Mouse (Mus musculus) activated CD4-positive, CD25-positive, alpha-beta regulatory T cell, adult 4 months (primary cell): ENCODE data around the gene Wnt3a. TPM values are rescaled to one million over a fixed set of nuclear protein-coding genes. Genes with fewer than 3 reads are reported as not detected.
"Not testable (repeated sequence)": the region's sequence is repeated elsewhere in the genome, so short reads cannot be mapped to it uniquely, and the experiment has no call there.

ENCODE experiments used
- ATAC-seq: one replicate; pipeline ENCODE4 v1.8.0; 2017
- polyA plus RNA-seq, 2 experiments: library from polyadenylated mRNA; unstranded; fragments of 100-300 nt; shearing (Covaris generic); gene quantifications; one replicate each; pipeline ENCODE4 v1.2.1; 2017

The Wnt3a gene
- polyA plus RNA-seq, 2 experiments from 2014 or later, result 0.20 TPM; not detected in 1

DNA sequence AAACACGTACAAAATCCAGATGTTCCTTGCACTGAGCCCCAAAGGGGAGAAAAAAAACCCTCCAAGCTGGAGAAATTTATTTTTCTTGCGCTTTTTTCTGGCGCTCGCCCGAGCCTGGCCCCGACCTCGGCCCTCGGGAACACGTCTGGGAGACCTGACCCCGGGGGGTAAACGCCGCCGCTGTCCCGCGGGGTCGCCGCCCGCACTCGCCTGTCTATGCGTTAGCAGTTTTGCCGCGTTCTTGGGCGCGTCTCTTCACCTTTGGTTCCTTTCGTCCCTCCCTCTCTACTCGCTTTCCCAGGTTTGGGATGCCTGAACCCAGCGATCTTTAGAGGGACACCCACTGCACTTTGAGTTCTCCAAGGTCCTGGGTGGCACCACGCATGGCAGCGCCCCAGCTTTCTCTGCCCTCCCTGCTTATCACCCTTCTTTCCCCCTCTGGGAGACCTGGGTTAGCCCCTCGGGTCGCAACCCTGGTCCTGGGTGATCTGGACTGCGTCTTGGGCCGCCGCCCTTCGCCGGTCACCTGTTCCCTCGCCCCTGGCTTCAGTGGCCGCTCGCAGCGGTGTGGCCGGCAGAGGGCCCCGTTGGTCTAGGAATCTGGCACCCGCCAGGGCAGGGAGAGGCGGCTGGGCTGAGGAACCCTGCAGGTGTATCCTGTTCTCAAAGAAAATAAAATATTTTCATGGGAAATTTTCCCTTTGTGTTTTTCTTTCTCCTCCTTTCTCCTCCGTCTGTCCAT, 17.0 kb upstream of the Wnt3a start:
- ATAC-seq, result no peak

- no peak for ATAC-seq
Observed at GRCm38 (mm10) chr11:59306461-59307421, 16.2 kb upstream of the Wnt3a start, which contains the start of gene Wnt9a. TSS of gene Wnt9a (plus strand) at chr11:59306928.

- ATAC-seq, result no peak
Observed at GRCm38 (mm10) chr11:59305821-59306215, 15.3 kb upstream of the Wnt3a start.

DNA sequence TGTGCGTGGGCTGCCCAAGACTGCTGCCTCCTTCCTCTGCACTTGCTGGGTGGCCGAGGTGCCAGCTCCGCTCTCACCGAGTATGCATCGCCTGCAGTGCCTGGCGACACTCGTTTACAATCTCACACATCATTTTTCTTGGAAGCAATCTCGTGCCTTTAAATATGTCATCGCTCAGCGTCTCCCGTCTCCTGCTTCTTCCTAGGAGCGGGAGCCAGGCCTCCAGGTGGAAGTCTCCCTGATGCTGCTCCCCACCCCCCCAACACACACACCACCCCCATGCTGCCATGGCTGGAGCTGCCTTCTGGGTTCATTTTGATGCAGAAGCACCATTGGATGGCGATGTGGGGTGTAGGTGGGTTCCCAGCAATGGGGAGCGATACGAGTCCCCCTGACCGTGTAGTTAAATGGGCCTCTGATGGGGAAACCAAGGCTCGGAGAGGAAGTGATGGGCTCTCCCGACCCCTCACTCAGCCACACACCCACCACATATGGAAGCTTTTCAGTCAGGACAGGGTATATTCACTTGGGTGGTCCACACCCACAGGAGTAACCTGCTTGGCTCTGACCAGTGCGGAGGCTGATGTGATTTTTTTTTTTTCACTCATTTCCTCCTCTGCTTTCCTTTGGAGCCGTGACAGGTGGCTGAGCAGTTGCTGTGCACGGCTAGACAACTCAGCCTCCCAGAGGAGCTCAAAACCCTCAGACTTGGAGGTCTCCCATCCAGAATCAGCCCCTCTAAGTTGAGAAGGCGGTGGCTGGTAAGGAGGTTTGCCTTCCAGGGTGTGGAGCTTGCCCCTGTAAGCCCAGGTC, 14.7 kb upstream of the Wnt3a start:
- no peak for ATAC-seq

GRCm38 (mm10) chr11:59302700-59303569, 12.4 kb upstream of the Wnt3a start:
- ATAC-seq, result no peak

- ATAC-seq, result not testable (repeated sequence)
Observed at GRCm38 (mm10) chr11:59301053-59301452, 10.5 kb upstream of the Wnt3a start.

GRCm38 (mm10) chr11:59300185-59300584, 9.6 kb upstream of the Wnt3a start:
- no peak for ATAC-seq

DNA sequence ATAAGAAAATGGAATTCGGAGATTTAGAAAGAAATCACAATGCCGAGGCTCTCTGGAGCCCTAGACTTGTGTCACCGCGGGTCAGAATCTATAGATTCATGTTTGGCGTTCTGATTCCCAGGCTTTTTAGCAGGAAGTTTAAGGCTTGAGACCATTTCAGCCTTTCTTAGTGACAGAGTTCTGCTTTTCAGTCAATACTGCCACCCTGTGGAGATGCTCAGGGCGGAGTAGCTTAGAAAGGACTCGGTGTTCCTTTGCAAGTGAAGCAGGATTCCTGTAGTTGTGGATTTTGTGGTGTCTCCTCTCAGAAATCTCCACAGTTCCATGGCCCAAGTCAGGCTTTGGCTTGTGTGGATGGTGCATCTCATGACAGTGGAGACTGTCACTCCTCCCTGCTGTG, 7.4 kb upstream of the Wnt3a start:
- no peak for ATAC-seq

- no peak for ATAC-seq
Observed at GRCm38 (mm10) chr11:59293616-59294015, 3.1 kb upstream of the Wnt3a start.

- no peak for ATAC-seq
Observed at GRCm38 (mm10) chr11:59289706-59290105, 846 bp downstream of the Wnt3a start.

- ATAC-seq, result no peak
Observed at GRCm38 (mm10) chr11:59284146-59284545, 6.4 kb downstream of the Wnt3a start.

DNA sequence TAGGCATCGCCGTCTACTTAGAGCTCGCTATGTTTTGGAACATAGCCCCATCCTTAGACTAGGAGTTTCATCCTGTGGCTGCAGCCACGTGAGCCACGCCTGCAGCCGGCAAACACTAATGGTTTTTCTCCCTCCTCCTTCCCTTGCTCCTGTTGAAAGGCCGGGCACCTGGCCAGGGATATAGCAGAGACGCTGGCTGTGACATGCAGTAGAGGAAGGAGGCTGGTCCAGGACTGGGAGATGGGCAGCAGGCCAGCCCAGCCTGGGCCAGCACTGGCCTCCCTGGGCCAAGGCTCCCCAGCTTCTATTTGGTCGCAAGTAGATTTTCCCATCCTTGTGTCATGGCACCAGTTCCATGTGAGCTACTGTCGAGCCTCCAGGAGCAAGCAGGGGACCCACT, 7.6 kb downstream of the Wnt3a start:
- ATAC-seq, result no peak

DNA sequence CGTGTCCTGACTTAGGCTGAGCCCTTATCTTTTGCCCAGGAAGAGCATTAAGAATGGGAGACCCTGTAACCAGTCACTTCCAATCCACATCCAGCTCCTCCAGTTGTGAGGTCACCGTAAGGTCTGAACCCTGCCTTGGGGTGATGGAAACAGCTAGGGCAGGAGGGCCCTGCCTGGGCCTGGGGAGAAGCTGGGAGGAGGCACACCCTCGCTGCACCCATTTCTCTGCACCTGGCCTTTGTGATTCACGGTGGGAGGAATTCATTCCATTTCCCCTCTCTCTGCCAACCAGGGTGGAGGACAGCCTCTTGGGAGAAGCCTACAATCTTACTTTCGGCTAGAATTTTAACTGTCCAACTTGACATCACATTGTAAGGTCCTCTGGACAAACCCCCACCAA, 8.4 kb downstream of the Wnt3a start:
- ATAC-seq, result no peak

DNA sequence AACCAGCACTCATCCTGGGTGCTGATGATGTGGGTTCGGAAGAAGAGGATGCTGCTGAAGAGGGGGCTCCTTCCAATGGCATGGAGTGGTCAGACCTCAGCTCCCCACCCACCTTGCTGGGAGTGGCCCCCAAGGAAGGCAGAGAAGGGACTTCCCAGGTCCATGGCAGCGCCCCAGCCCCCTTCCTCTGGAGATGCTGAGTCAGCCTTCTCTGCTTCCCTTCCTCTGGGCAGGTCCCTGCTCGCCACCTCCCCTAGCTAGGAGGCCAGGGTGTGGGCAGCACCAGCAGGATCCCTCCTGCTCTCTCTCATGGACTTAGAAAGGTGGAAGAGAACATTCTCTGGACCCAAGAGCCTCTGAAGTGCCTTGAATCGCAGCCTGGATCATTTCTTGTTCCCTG, 12.5 kb downstream of the Wnt3a start:
- ATAC-seq, result no peak

GRCm38 (mm10) chr11:59276877-59277276, 13.7 kb downstream of the Wnt3a start:
- no peak for ATAC-seq

DNA sequence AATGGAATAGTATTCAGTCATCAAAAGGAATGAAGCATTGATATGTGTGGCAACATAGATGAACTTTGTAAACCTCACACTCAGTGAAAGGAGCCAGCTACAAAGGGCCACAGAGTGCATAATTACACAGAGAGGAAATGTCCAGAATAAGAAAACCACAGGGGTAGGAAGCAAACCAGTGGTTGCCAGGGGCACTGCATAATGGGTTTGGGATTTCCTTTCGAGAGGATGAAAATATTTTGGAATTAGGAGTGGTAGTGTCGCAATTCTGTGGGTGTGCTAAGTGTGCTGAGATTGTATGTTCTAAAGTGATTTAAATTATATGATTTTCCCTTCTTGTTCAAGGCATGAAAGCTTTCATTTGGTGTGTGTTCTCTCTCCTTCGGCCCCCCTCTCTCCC, 16.4 kb downstream of the Wnt3a start:
- ATAC-seq, result no peak

DNA sequence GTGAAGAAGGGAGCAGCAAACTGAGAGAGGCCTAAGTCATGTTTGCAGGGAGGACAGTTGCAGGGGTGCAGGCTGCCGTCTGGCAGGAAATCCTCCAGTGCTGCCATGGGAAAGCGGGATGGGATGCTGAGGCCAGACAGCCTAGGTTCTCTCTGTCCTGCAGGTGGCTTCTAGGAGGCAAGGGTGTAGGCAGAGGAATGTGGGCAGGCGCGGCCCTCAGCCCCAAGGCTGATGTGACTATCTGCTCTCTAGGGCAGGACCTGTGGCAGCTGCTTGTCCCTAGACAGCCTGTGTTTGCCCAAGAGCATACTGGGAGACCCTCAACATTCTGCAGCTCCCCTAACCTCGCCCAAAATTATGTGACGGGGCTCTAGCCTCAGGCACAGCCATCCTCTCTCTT, 23.8 kb downstream of the Wnt3a start:
- no peak for ATAC-seq

GRCm38 (mm10) chr11:59265154-59265813, 25.3 kb downstream of the Wnt3a start:
- ATAC-seq, result no peak

- no peak for ATAC-seq
Observed at GRCm38 (mm10) chr11:59264593-59264992, 26.0 kb downstream of the Wnt3a start.

DNA sequence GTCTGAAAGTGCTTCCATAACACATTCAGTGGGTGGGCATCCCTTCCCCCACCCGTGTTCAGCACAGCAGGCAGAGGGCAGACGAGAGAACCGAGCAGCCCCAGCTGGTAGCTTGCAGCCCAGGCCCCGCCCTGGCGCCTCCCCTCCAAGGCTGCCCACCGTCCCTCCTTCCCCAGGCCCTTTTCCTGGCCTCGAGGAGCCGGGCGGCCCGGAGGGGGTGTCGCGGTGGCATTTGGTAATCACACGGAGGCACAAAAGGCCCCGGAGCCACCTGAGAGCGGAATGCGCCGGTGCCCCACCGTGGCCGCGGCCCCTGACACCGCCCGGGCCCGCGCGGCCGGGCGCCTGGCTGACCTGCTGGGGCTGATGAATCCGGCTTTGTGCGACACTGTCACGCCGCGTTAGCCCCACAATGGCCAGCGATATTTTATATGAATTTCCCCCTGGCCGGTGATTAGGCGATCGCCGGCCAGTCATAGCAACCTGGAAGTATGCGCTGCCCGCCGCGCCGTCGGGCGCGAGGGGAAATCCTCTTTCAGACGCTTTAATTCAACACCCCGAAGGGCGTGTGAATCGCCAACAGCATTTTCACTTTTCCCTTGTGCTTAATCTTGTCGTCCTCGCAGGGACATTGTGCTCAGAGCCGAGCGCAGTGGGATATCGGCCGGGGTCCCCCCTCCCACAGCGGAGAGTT, 26.5 kb downstream of the Wnt3a start:
- no peak for ATAC-seq

DNA sequence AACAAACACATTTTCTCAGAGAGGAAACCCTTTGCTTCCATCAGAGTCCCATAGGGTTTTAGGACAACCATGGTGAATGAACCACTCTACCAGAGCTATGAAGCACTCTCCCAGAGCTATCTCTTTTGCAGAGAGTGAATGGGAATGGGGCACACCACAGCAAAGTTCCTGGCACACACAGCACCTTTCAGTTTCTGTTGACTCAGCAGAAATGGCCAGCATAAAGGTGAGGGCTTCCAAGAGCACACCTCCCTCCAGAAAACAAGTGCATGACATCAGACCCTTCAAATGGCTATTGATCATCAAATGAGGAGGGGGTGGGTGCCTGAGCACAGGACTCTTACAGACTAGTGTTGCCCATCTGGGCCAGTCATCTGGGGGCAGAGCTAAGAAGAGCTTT, 28.2 kb downstream of the Wnt3a start:
- ATAC-seq, result no peak
